Mouse (Mus musculus): Measurements from ENCODE around the gene Extl1. TPM values are rescaled to one million over a fixed set of nuclear protein-coding genes. Genes with fewer than 3 reads are reported as not detected.
A peak's percentile ranks its signal among the peaks of the same experiment; 100 is the strongest.

The Extl1 gene
- polyA plus RNA-seq, 1 experiment, result 0.13 TPM

DNA sequence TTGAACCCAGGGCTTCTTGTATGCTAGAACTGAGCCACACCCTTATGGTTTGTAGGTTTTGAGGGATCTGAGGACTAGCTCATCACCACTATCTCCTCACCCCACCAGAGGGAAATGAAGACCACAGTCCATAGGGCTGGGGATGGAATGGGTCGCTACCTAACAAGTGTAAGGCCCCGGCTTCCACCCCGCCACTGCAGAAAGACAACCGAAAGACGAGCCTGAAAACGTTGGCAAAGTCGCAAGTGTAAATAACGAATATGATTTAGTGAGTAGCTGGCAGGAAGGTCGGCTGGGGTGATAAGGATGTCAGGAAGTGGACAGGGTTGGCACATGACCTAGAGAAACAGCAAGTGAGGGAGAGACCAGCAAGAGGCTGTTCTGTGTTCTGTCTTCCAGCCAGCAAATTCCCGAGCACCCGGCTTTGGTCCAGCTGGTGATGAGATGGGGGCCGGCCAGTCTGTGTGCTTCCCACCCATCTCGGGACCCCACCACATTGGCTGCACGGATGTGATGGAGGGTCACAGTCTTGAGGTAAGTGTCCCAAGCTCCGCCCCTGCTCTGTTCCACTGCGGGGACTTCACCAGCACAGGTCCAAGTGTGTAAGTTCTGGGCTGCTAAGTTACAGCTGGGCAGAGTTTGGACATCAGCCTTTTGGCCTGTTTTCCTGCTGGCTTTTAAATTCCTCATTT lies 19.1 kb upstream of the Extl1 start:
- no peaks in the 10 kb centered on the region for H3K79me2 ChIP-seq (ENCODE audit: control insufficient read depth, insufficient read depth)
- no peaks in the 10 kb centered on the region for H3K36me3 ChIP-seq (ENCODE audit: control insufficient read depth, insufficient read depth)
- H3K79me3 ChIP-seq (ENCODE audit: low read depth), result no peaks in the 10 kb centered on the region
- H3K4me3 ChIP-seq (ENCODE audit: insufficient read depth, poor library complexity, severe bottlenecking), result no peak overlapping the region
- no peak overlapping the region for H3ac ChIP-seq (ENCODE audit: control insufficient read depth, insufficient read length, low read depth)
- H3K27me3 ChIP-seq (ENCODE audit: control insufficient read depth, insufficient read depth, insufficient read length), result no peaks in the 10 kb centered on the region
- TF ChIP-seq CTCF (IDR thresholded peaks at IDR 0.05; ENCODE audit: control insufficient read depth, insufficient read depth, insufficient read length), result no peak
- TF ChIP-seq FOSL1 (IDR thresholded peaks at IDR 0.05; ENCODE audit: insufficient read depth, low read length, poor library complexity, severe bottlenecking), result no peak
- TF ChIP-seq USF1 (IDR thresholded peaks at IDR 0.05; ENCODE audit: low read depth), result no peak
- TF ChIP-seq CEBPB (IDR thresholded peaks at IDR 0.05; ENCODE audit: low read depth), result no peak
- no peak for TF ChIP-seq MYOD1 (IDR thresholded peaks at IDR 0.05; ENCODE audit: control insufficient read depth, insufficient read length, low read depth)
- TF ChIP-seq MAX (IDR thresholded peaks at IDR 0.05), result no peak
- TF ChIP-seq MYOG (IDR thresholded peaks at IDR 0.05; ENCODE audit: control insufficient read depth, extremely low read depth, insufficient read length), result no peak

- Histone ChIP-seq H3K4me3 (ENCODE audit: insufficient read depth, poor library complexity, severe bottlenecking) (no peak overlapping the region), H3ac (ENCODE audit: control insufficient read depth, insufficient read length, low read depth) (no peak overlapping the region), H3K27me3 (ENCODE audit: control insufficient read depth, insufficient read depth, insufficient read length) (no peaks in the 10 kb centered on the region), H3K79me3 (ENCODE audit: low read depth) (no peaks in the 10 kb centered on the region), H3K36me3 (ENCODE audit: control insufficient read depth, insufficient read depth) (no peaks in the 10 kb centered on the region), H3K79me2 (ENCODE audit: control insufficient read depth, insufficient read depth) (no peaks in the 10 kb centered on the region)
- no peak for TF ChIP-seq MAX (IDR thresholded peaks at IDR 0.05)
- no peak for TF ChIP-seq USF1 (IDR thresholded peaks at IDR 0.05; ENCODE audit: low read depth)
- TF ChIP-seq MYOG (IDR thresholded peaks at IDR 0.05; ENCODE audit: control insufficient read depth, extremely low read depth, insufficient read length), result no peak
- TF ChIP-seq CTCF (IDR thresholded peaks at IDR 0.05; ENCODE audit: control insufficient read depth, insufficient read depth, insufficient read length), result no peak
These were observed 18.4 kb upstream of the Extl1 start for GRCm38 (mm10) chr4:134401856-134402570.

- Histone ChIP-seq H3K36me3 (ENCODE audit: control insufficient read depth, insufficient read depth) (no peaks in the 10 kb centered on the region), H3K79me2 (ENCODE audit: control insufficient read depth, insufficient read depth) (no peaks in the 10 kb centered on the region), H3K4me3 (ENCODE audit: insufficient read depth, poor library complexity, severe bottlenecking) (no peak overlapping the region), H3K79me3 (ENCODE audit: low read depth) (no peaks in the 10 kb centered on the region), H3K27me3 (ENCODE audit: control insufficient read depth, insufficient read depth, insufficient read length) (no peaks in the 10 kb centered on the region), H3ac (ENCODE audit: control insufficient read depth, insufficient read length, low read depth) (peak overlapping the region; percentile 33)
- TF ChIP-seq MYOG (IDR thresholded peaks at IDR 0.05; ENCODE audit: control insufficient read depth, extremely low read depth, insufficient read length), result no peak
- no peak for TF ChIP-seq CTCF (IDR thresholded peaks at IDR 0.05; ENCODE audit: control insufficient read depth, insufficient read depth, insufficient read length)
- no peak for TF ChIP-seq MYOD1 (IDR thresholded peaks at IDR 0.05; ENCODE audit: control insufficient read depth, insufficient read length, low read depth)
- TF ChIP-seq MAX (IDR thresholded peaks at IDR 0.05), result no peak
- TF ChIP-seq CEBPB (IDR thresholded peaks at IDR 0.05; ENCODE audit: low read depth), result no peak
- peak; percentile 59 for TF ChIP-seq USF1 (IDR thresholded peaks at IDR 0.05; ENCODE audit: low read depth)
- no peak for TF ChIP-seq FOSL1 (IDR thresholded peaks at IDR 0.05; ENCODE audit: insufficient read depth, low read length, poor library complexity, severe bottlenecking)
These were observed 17.6 kb upstream of the Extl1 start for GRCm38 (mm10) chr4:134401181-134401661.

GRCm38 (mm10) chr4:134400206-134400605 lies 16.6 kb upstream of the Extl1 start:
- H3ac ChIP-seq (ENCODE audit: control insufficient read depth, insufficient read length, low read depth), result no peak overlapping the region
- no peaks in the 10 kb centered on the region for H3K79me3 ChIP-seq (ENCODE audit: low read depth)
- no peaks in the 10 kb centered on the region for H3K27me3 ChIP-seq (ENCODE audit: control insufficient read depth, insufficient read depth, insufficient read length)
- no peak for TF ChIP-seq MAX (IDR thresholded peaks at IDR 0.05)
- no peak for TF ChIP-seq MYOG (IDR thresholded peaks at IDR 0.05; ENCODE audit: control insufficient read depth, extremely low read depth, insufficient read length)
- TF ChIP-seq FOSL1 (IDR thresholded peaks at IDR 0.05; ENCODE audit: insufficient read depth, low read length, poor library complexity, severe bottlenecking), result no peak
- no peak for TF ChIP-seq CTCF (IDR thresholded peaks at IDR 0.05; ENCODE audit: control insufficient read depth, insufficient read depth, insufficient read length)
- no peak for TF ChIP-seq USF1 (IDR thresholded peaks at IDR 0.05; ENCODE audit: low read depth)
- TF ChIP-seq CEBPB (IDR thresholded peaks at IDR 0.05; ENCODE audit: low read depth), result no peak
- no peak for TF ChIP-seq MYOD1 (IDR thresholded peaks at IDR 0.05; ENCODE audit: control insufficient read depth, insufficient read length, low read depth)
- H3K79me2 ChIP-seq (ENCODE audit: control insufficient read depth, insufficient read depth), result no peaks in the 10 kb centered on the region
- no peaks in the 10 kb centered on the region for H3K36me3 ChIP-seq (ENCODE audit: control insufficient read depth, insufficient read depth)
- H3K4me3 ChIP-seq (ENCODE audit: insufficient read depth, poor library complexity, severe bottlenecking), result no peak overlapping the region

GRCm38 (mm10) chr4:134397732-134398131 lies 14.1 kb upstream of the Extl1 start:
- no peaks in the 10 kb centered on the region for H3K79me3 ChIP-seq (ENCODE audit: low read depth)
- H3K79me2 ChIP-seq (ENCODE audit: control insufficient read depth, insufficient read depth), result no peaks in the 10 kb centered on the region
- H3ac ChIP-seq (ENCODE audit: control insufficient read depth, insufficient read length, low read depth), result no peak overlapping the region
- no peaks in the 10 kb centered on the region for H3K36me3 ChIP-seq (ENCODE audit: control insufficient read depth, insufficient read depth)
- no peak for TF ChIP-seq USF1 (IDR thresholded peaks at IDR 0.05; ENCODE audit: low read depth)
- no peak for TF ChIP-seq CTCF (IDR thresholded peaks at IDR 0.05; ENCODE audit: control insufficient read depth, insufficient read depth, insufficient read length)
- TF ChIP-seq MYOG (IDR thresholded peaks at IDR 0.05; ENCODE audit: control insufficient read depth, extremely low read depth, insufficient read length), result no peak
- no peak for TF ChIP-seq CEBPB (IDR thresholded peaks at IDR 0.05; ENCODE audit: low read depth)
- TF ChIP-seq MYOD1 (IDR thresholded peaks at IDR 0.05; ENCODE audit: control insufficient read depth, insufficient read length, low read depth), result no peak
- TF ChIP-seq FOSL1 (IDR thresholded peaks at IDR 0.05; ENCODE audit: insufficient read depth, low read length, poor library complexity, severe bottlenecking), result no peak
- TF ChIP-seq MAX (IDR thresholded peaks at IDR 0.05), result no peak
- H3K4me3 ChIP-seq (ENCODE audit: insufficient read depth, poor library complexity, severe bottlenecking), result no peak overlapping the region
- no peaks in the 10 kb centered on the region for H3K27me3 ChIP-seq (ENCODE audit: control insufficient read depth, insufficient read depth, insufficient read length)

Measured in C2C12 (cell line).